Mouse (Mus musculus): ENCODE measurements around the gene Pidd1. TPM values are rescaled to one million over a fixed set of nuclear protein-coding genes. Genes with fewer than 3 reads are reported as not detected.

Pidd1 gene
- total and polyA plus RNA-seq, 3 experiments = 0.37 to 2.0 (median 0.70) TPM

GRCm38 (mm10) chr7:141430585-141431240 lies 13.1 kb downstream of the Pidd1 start:
- H3K4me1 ChIP-seq (ENCODE audit: control insufficient read depth, insufficient read depth, low read length) = peaks cover 7% of the 10 kb centered on the region
- H3K9ac ChIP-seq (ENCODE audit: low read depth, low read length) = no peak overlapping the region
- H3K79me2 ChIP-seq (replicated peaks; ENCODE audit: control insufficient read depth, insufficient read depth, low read length) = no peaks in the 10 kb centered on the region
- H3K27ac ChIP-seq = no peak overlapping the region
- H3K36me3 ChIP-seq (ENCODE audit: control insufficient read depth, insufficient read depth, low read length) = no peaks in the 10 kb centered on the region
- intact Hi-C loops (cut with DNase I) = no loop called here
- TF ChIP-seq CTCF (IDR thresholded peaks at IDR 0.05) (no peak), POLR2A (IDR thresholded peaks at IDR 0.05; ENCODE audit: insufficient read depth, low read depth, low read length) (no peak), EP300 (IDR thresholded peaks at IDR 0.05; ENCODE audit: insufficient read depth, low read depth, low read length) (no peak)
- WGBS = 92% methylated on average over 9 of the region's 9 CpGs
- no peak for DNase-seq
- no peak overlapping the region for H3K4me3 ChIP-seq
- no peaks in the 10 kb centered on the region for H3K27me3 ChIP-seq (ENCODE audit: control insufficient read depth, insufficient read depth, low read length)

GRCm38 (mm10) chr7:141429840-141430584 lies 13.8 kb downstream of the Pidd1 start:
- 58% methylated on average over 9 of the region's 9 CpGs for WGBS
- intact Hi-C loops (cut with DNase I) = no loop called here
- H3K79me2 ChIP-seq (replicated peaks; ENCODE audit: control insufficient read depth, insufficient read depth, low read length) = no peaks in the 10 kb centered on the region
- H3K27ac ChIP-seq = no peak overlapping the region
- peaks cover 4% of the 10 kb centered on the region for H3K4me1 ChIP-seq (ENCODE audit: control insufficient read depth, insufficient read depth, low read length)
- H3K4me3 ChIP-seq = no peak overlapping the region
- DNase-seq = no peak
- no peaks in the 10 kb centered on the region for H3K27me3 ChIP-seq (ENCODE audit: control insufficient read depth, insufficient read depth, low read length)
- TF ChIP-seq EP300 (IDR thresholded peaks at IDR 0.05; ENCODE audit: insufficient read depth, low read depth, low read length) (no peak), POLR2A (IDR thresholded peaks at IDR 0.05; ENCODE audit: insufficient read depth, low read depth, low read length) (no peak), CTCF (IDR thresholded peaks at IDR 0.05) (no peak)
- no peaks in the 10 kb centered on the region for H3K36me3 ChIP-seq (ENCODE audit: control insufficient read depth, insufficient read depth, low read length)
- no peak overlapping the region for H3K9ac ChIP-seq (ENCODE audit: low read depth, low read length)

GRCm38 (mm10) chr7:141429310-141429709 lies 14.5 kb downstream of the Pidd1 start, which contains the start of gene Cend1:
Gene Cend1, minus strand, starts transcription at chr7:141429491.
- WGBS = 9% methylated on average over 19 of the region's 19 CpGs
- Histone ChIP-seq H3K4me3 (peak within 1 kb of the TSS; percentile 16; the same call in 1 of the 2 replicates), H3K9ac (ENCODE audit: low read depth, low read length) (no peak within 1 kb of the TSS), H3K27me3 (ENCODE audit: control insufficient read depth, insufficient read depth, low read length) (no peaks in the 10 kb centered on the region), H3K36me3 (ENCODE audit: control insufficient read depth, insufficient read depth, low read length) (no peaks in the 10 kb centered on the region), H3K4me1 (ENCODE audit: control insufficient read depth, insufficient read depth, low read length) (peaks cover 2% of the 10 kb centered on the region; the same call in 1 of the 2 replicates), H3K27ac (no peak within 1 kb of the TSS; the same call in 1 of the 2 replicates), H3K79me2 (replicated peaks; ENCODE audit: control insufficient read depth, insufficient read depth, low read length) (no peaks in the 10 kb centered on the region)
- no peak for TF ChIP-seq EP300 (IDR thresholded peaks at IDR 0.05; ENCODE audit: insufficient read depth, low read depth, low read length)
- TF ChIP-seq POLR2A (IDR thresholded peaks at IDR 0.05; ENCODE audit: insufficient read depth, low read depth, low read length) = no peak
- TF ChIP-seq CTCF (IDR thresholded peaks at IDR 0.05) = no peak
- intact Hi-C loops (cut with DNase I) = no loop called here
- peak; percentile 68 to 71 for DNase-seq

GRCm38 (mm10) chr7:141428701-141429100 lies 15.1 kb downstream of the Pidd1 start:
- no peaks in the 10 kb centered on the region for H3K27me3 ChIP-seq (ENCODE audit: control insufficient read depth, insufficient read depth, low read length)
- H3K4me1 ChIP-seq (ENCODE audit: control insufficient read depth, insufficient read depth, low read length) = no peaks in the 10 kb centered on the region
- intact Hi-C loops (cut with DNase I) = no loop called here
- DNase-seq = no peak
- H3K36me3 ChIP-seq (ENCODE audit: control insufficient read depth, insufficient read depth, low read length) = no peaks in the 10 kb centered on the region
- peak overlapping the region; percentile 16; the same call in 1 of the 2 replicates for H3K4me3 ChIP-seq
- no peak for TF ChIP-seq CTCF (IDR thresholded peaks at IDR 0.05)
- no peak for TF ChIP-seq POLR2A (IDR thresholded peaks at IDR 0.05; ENCODE audit: insufficient read depth, low read depth, low read length)
- TF ChIP-seq EP300 (IDR thresholded peaks at IDR 0.05; ENCODE audit: insufficient read depth, low read depth, low read length) = no peak
- no peak overlapping the region for H3K27ac ChIP-seq
- H3K9ac ChIP-seq (ENCODE audit: low read depth, low read length) = no peak overlapping the region
- no peaks in the 10 kb centered on the region for H3K79me2 ChIP-seq (replicated peaks; ENCODE audit: control insufficient read depth, insufficient read depth, low read length)
- 68% methylated on average over 5 of the region's 5 CpGs for WGBS

- no peak overlapping the region for H3K4me3 ChIP-seq
- WGBS = 78% methylated on average over 12 of the region's 12 CpGs
- intact Hi-C loops (cut with DNase I) = no loop called here
- no peaks in the 10 kb centered on the region for H3K36me3 ChIP-seq (ENCODE audit: control insufficient read depth, insufficient read depth, low read length)
- H3K9ac ChIP-seq (ENCODE audit: low read depth, low read length) = no peak overlapping the region
- no peaks in the 10 kb centered on the region for H3K4me1 ChIP-seq (ENCODE audit: control insufficient read depth, insufficient read depth, low read length)
- no peaks in the 10 kb centered on the region for H3K79me2 ChIP-seq (replicated peaks; ENCODE audit: control insufficient read depth, insufficient read depth, low read length)
- DNase-seq = no peak
- TF ChIP-seq EP300 (IDR thresholded peaks at IDR 0.05; ENCODE audit: insufficient read depth, low read depth, low read length) = no peak
- no peak for TF ChIP-seq CTCF (IDR thresholded peaks at IDR 0.05)
- TF ChIP-seq POLR2A (IDR thresholded peaks at IDR 0.05; ENCODE audit: insufficient read depth, low read depth, low read length) = no peak
- H3K27ac ChIP-seq = no peak overlapping the region
- no peaks in the 10 kb centered on the region for H3K27me3 ChIP-seq (ENCODE audit: control insufficient read depth, insufficient read depth, low read length)
Measured at GRCm38 (mm10) chr7:141426948-141427730, 16.7 kb downstream of the Pidd1 start.

Data from heart, adult 2 months (tissue).